Mouse (Mus musculus): ENCODE data around the gene 3100002H09Rik.

DNA sequence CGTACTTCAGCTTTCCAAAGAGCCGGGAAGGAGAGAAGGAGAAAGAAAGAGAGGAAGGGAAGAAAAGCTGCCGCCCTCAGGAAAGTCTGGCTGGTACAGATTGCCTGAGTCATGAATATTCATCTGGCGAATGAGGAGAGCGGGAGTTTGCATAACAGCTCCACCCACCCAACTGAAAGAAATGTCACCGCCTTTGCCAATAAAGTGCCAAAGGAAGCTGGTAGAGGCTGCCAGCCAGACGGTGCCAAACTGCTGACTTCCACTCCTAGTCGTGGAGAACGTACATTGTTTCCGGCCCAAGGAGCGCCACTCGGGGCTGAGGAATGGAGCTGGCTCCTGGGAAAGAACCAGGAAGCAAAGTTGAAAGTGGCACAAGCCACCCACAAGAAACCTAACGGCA is 15.7 kb downstream of the 3100002H09Rik start:
- no peak for TF ChIP-seq POLR2A (IDR thresholded peaks at IDR 0.05; ENCODE audit: borderline replicate concordance, extremely low read depth, low read depth, low read length)
- TF ChIP-seq CTCF (IDR thresholded peaks at IDR 0.05; ENCODE audit: insufficient read depth, low read length): no peak

All from lung, adult 2 months (tissue).